Mouse (Mus musculus): Measurements from ENCODE around the gene Bex6.
"Not testable (repeated sequence)": the region's sequence is repeated elsewhere in the genome, so short reads cannot be mapped to it uniquely, and the experiment has no call there.

Bex6 gene

DNA sequence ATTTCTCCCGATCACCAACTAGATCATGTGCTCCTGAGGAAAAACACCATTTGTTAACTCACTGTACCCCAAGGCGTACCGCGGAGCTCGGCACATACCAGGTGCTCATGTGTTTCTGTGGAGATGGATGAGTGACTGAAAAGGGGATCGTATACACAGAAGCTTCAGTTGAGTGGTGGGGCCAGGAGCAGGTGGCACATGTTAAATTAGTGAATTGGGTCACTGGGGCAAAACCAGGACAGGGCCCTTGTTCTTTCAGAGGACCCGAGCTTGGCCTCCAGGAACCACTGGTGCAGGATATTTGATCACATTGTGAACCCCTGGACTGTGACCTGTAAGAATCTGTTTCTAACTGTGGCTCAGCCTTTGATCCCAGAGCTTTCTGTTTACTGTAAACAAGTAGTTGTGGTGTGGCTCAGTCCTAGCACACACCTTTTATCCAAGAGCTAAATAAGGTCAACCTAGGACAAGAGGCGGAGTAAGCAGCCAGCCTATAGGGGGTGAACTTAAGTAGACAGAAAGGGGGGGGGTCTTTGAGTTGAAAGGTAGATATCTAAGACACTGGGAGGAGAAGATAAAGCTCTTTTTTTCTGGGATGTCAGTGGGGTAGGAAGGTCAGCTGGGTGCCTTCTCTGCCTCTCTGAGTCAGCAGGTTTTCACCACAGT lies 5.2 kb upstream of the Bex6 start:
- DNase-seq (ENCODE audit: low spot score) = no peak

DNA sequence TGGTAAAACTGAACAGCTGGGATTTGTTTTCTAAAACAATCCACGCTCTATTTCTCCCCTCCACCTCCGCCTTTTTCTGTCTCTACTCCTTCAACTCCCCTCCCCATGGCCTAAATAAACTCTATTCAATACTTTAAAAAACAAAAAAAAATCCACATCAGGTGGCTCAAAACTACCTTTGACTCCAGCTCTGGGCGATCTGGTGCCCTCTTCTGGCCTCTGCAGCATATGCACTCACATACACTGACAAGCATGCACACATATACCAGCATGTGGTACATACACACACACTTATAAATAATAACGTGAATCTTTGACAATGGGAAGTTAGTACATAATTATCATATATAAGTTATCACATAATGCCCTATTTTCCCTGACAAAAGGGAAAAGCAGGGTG lies 4.6 kb upstream of the Bex6 start:
- no peak for DNase-seq (ENCODE audit: low spot score)

DNA sequence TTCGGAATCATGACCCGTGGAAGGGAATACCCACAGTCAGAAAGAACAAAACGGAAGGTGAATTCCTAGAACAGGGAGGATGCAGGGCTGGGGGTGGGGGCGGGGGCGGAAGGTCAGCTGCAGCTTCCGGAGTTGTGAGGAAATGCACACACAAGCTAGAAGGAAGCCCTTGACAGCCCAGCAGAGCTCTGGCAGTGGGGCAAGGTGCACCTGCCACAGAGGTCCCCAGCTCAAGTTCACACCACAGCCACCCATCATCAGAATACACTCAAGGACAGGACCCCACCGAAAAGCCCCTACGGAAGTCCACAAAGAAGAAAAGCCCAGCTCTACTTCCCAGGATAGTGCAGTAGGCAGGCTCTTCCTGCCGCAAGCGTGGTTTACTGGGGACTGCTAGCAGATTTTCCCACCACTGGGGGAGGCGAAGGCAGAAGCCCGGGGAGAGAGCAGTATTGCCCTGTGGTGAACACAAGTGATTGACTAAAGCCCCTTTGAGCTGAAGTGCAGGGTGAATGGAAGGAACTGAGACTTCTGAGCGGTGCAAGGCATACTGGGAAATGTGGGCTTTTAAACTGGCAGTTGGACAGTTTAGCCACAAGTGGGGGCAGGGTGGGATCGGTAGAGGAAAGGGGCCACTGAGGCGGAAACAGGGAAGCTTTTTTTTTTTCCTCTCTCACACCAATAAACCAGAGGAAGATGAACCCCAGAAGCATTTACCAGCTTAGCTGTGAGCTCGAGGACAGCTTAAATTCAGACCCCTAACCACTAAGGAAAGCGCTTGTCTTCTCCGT lies 2.5 kb upstream of the Bex6 start:
- DNase-seq (ENCODE audit: low spot score) = no peak

DNA sequence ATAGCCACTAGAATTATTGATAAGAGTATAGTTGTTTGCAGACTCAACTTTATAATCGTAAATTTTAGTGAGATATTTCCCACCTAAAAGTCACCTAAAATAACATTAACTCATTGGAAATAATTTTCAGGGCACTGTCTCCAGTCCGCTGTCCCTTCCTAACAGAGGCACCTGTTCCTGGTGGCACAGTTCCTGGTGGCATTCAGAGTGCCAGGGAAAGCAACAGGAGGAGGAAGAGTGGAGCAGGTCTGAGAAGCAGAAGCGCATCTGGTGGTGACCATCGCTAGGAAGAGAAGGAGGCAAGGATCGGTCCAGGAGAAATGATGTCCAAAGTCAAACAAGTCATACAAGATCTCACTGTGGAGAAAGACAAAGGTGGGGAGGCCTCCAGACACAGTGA lies 6.4 kb downstream of the Bex6 start:
- no peak for DNase-seq (ENCODE audit: low spot score)

DNA sequence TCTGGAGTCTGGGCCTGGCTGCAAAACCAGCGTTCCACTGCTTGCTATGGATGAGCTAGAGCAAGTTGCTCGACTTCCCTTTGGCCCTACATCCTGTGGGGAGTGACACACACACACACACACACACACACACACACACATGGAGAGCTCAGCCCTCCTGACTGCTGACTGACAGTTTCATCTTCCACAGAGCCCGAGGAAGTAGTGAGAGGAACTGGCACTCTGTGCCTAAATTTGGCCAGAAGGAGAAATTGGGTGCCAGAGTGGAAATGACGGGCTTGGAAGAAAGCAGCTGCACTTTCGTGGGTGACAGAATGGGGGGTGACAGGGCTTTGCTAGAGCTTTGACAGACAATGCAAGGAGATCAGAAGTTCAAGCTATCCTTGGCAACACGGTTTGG lies 9.5 kb downstream of the Bex6 start:
- no peak for DNase-seq (ENCODE audit: low spot score)

DNA sequence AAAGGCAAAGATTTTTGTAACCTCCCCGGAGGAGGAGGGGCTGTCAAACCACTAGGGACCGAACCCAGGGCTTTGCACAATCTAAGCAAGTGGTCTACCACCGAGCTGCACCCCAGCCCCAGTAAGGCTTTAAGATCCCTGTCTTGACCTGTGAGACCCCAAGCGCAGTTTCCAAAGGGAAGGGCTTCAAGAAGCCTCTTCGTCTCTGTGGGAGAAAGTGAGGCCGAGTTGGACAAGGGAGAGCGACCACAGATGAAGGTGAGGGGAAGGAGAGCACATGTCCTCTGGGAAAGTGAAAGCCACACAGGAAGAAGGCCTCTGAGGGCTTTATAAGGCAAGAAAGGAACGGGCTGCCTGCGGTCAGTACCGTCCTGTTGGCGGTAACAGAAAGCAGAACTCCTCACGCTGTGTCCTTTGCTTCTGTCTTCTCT lies 10.4 kb downstream of the Bex6 start:
- DNase-seq (ENCODE audit: low spot score) = no peak

DNA sequence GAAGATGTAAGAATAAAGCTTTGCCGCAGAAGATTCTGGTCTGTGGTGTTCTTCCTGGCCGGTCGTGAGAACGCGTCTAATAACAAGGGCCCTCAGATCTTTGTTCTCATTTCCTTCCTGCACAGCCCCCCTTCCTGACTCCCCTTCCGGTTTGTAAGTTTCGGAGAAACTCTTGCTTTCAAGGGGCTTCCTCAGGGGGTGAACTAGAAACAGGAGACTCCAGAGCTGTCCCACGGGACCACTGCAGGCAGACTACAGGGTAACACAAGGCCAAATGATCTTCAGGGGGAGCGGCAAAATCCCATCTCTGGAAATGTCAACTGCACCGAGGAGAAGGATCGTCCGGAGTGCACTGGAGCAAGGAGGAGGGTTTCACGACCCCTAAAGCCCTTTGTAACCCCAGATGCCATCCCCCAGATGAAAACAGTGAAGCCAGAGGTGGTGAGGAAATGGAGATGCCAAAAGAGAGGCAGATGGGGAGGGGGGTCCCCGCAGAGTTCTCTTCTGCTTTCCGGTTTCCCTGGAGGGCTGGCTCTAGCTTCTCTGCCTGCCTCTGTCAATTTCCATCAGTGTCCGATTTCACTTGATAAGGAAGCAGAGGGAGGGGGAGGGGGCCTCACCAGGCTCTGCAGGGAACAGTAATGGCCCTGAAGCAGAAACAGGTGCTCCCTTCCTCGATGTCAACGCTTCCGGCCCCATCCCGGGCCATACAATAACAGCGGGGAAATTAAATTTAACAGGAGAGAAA lies 20.8 kb downstream of the Bex6 start:
- peak; percentile 42 for DNase-seq (ENCODE audit: low spot score)

DNA sequence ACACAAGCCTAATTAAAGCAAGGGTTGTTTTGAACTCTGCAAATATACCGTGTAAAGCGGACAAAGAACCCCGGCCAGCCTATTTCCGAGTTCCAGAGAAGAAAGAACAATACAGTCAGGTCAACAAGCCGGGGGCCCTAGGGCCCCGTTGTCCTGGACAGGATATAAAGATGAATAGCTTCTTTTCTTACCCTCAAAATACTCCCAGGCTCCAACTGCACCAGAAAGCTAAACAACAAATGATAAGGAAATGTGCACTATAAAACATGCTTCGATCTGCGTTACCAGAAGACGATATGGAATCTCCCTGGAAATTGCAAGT lies 21.3 kb downstream of the Bex6 start:
- DNase-seq (ENCODE audit: low spot score) = no peak

DNA sequence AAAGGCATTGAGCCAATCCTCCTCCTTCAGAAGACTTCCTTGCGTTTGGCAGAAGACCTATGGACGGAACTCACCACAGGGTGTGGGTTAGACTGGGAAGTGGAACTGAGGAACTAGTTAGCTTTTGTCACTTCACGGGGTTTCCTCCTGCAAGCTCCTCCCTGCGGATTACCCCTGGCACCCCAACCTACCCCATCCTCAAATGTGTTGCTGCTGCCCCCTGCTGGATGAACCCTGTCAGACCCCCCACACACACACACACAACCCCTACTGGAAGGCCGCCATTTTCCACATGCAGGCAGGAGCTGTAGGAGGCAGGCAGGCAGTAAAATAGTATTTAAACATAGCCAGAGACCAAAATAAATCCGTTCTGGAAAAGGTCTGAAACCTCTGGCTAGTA lies 23.1 kb downstream of the Bex6 start:
- no peak for DNase-seq (ENCODE audit: low spot score)

DNA sequence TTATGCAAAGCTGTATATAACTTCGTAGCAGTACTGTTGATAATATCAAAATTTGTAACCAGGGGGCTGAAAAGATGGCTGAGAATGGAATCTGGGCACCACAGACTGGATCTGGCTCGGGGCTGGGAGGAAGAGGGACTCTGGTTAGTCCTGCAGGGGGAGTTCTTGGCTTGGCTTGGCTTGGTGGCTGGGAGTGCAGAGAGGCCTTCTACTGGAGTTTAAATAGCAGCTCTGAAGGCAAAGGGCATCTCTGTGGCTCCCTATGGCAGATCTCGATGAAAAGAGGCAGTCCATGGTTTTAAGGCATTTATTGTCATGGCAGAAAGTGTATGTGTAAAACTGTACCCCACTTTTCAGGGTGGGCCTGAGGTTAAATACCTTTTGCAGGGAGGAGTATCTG lies 25.3 kb downstream of the Bex6 start:
- DNase-seq (ENCODE audit: low spot score) = no peak

DNA sequence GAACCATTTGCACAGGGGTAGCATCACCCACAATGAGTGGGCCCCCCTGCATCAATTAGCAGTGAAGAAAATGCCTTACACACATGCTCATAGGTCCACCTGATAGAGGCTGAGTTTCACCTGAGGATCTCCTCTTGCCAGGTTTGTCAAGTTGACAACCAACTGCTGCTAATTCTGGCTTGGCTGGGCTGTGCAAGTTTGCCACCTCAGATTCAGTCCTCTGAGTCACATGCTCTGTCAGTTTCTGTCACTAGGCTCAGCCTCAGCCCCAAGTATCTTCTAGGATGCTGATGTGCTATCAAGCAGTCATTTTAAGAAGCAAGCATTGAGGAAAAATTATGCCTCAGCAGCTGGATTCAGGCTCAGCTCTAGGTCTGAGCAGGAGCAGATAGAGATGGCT lies 34.5 kb downstream of the Bex6 start:
- DNase-seq (ENCODE audit: low spot score) = no peak

DNA sequence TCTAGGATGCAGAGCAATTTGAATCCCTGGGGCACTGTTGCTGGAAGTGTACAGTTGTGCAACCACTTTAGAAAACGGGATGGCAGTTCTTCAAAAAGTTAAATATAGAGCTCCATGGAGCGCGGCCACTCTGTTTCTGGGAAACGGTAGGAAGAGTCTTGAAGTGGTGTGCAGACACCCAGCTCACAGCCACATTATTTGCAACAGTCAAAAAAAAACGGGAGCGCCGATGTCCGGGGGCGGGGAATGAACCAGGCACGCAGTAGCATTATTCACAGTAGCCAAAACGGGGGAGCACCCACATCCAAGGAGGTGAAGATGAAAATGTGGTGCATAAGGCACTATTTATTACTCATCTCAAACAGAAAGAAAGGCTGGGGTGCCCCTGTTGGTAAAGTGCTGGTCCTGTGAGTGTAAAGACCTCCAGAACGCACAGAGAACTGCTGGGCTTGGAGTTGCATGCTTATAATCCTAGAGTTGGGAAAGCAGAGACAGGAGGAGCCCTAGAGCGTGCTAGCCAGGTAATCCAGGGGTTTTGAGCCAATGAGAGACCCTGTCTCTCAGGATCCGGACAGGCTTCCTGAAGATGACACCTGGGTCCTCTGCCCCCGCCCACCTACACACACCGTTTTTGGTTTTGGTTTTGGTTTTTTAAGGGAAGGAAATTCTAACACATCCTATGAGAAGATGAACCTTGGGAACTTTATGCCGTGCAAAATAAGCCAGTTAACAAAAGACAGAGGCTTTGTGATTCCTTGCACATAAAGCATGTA lies 35.4 kb downstream of the Bex6 start:
- DNase-seq (ENCODE audit: low spot score) = no peak

DNA sequence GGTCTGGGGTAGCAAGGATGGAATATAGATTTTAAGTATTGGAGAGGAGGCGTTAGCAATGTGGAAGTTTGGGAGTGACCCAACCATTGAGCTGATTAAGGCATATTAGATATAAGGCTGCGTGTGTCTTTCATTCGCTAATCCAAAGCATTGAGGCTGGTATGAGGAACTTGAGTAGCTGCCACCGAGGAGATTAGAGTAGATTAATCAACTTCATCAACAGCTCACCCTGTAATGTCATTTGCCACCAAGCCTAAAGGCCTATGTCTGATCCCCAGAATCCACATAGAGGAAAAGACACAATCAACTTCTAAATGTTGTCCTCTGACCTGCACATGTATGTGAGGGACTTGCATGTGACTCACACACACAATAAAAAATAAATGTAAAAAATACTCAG lies 42.2 kb downstream of the Bex6 start:
- no peak for DNase-seq (ENCODE audit: low spot score)

DNA sequence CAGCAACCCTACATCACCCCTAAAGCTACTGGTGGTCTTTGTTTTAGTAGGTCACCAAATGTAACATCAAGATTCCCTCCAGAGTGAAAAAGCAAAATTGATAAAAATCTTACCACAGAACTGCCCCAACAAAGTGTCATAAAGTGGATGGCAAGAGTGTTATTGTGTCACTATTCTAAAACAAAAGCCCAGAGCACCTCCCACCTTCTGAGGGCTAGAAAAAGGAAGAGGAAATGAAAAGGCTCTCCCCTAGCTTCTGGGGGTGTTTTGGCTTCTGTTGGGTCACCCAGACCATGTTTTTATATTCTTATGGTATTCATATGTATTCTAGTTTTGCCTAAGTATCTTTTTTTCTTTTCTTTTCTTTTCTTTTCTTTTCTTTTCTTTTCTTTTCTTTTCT lies 42.8 kb downstream of the Bex6 start:
- DNase-seq (ENCODE audit: low spot score) = no peak

DNA sequence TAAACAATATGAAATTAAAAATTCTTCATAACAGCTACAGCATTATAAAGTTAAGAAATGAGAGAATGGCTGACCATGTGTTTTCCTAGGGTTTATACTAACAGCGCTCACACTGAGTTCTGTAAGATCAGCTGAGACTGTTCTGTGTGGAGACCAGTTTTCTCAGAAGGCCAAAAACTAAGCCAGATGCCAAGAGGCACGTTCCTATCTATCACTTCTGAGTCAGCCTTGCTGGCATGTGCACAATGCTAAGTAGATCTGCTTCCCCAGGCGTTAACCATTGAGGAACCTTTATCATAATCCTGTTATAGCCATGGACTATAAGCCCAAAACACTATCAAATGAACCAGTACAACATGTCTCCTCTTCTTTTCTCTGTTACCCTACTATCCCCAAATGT lies 52.4 kb downstream of the Bex6 start:
- DNase-seq (ENCODE audit: low spot score) = not testable (repeated sequence)

Measured in embryo, embryonic 10 days (tissue).